Mouse (Mus musculus): ENCODE measurements around the gene Map10. TPM values are rescaled to one million over a fixed set of nuclear protein-coding genes. Genes with fewer than 3 reads are reported as not detected.

Map10 gene
- polyA plus RNA-seq, 1 experiment: 2.8 TPM

DNA sequence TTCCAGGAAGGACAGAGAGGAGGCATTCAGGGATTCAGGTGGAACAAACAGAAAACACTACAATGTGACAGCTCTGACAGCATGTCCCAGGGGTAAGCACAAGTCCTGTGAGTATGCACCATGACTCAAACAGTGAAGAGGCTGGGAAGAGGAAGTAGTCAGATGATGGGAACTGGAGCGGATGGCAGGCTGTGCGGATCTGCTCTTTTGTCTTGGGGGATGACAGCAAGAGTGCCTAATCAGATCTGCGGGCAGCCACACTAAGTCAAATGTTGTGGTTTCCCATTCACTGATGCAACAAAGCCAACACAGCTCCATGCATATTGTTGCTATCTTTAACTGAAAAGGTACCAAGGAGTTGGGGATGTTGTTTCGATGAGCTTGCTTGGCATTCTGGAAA is 20.2 kb upstream of the Map10 start:
- H3K4me1 ChIP-seq (ENCODE audit: control insufficient read depth, insufficient read depth, low read length): 0 out of 2 replicates have a peak, but pooled peaks cover 4% of the 10 kb centered on the region
- no peak overlapping the region for H3K27ac ChIP-seq (ENCODE audit: insufficient read depth, low read length)
- TF ChIP-seq POLR2A (IDR thresholded peaks at IDR 0.05; ENCODE audit: low read depth, low read length) (no peak), CTCF (IDR thresholded peaks at IDR 0.05; ENCODE audit: borderline replicate concordance, insufficient read depth, low read length) (no peak)
- no peak overlapping the region for H3K4me3 ChIP-seq (ENCODE audit: insufficient read depth, low read length)

DNA sequence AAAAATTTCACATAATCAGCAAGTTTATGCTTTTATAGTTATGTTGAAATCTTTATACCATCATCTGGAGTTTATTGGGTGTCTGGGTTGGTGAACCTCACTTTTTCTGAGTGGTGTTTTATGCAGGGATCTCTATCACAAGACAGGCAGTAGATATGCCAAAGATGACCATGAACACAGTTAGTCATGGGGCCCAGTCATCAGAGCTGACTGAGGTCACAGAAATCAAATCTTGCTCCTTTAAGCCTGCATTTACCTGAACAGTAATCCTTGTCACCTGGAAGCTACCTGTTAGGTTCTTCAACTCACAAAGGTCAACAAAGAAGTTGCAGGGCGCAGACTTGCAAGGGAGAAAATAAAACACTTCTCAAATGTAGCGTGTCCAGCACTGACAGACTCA is 14.8 kb upstream of the Map10 start:
- 0 out of 2 replicates have a peak, but pooled peaks cover 4% of the 10 kb centered on the region for H3K4me1 ChIP-seq (ENCODE audit: control insufficient read depth, insufficient read depth, low read length)
- no peak overlapping the region for H3K4me3 ChIP-seq (ENCODE audit: insufficient read depth, low read length)
- TF ChIP-seq POLR2A (IDR thresholded peaks at IDR 0.05; ENCODE audit: low read depth, low read length) (no peak), CTCF (IDR thresholded peaks at IDR 0.05; ENCODE audit: borderline replicate concordance, insufficient read depth, low read length) (no peak)
- no peak overlapping the region for H3K27ac ChIP-seq (ENCODE audit: insufficient read depth, low read length)

DNA sequence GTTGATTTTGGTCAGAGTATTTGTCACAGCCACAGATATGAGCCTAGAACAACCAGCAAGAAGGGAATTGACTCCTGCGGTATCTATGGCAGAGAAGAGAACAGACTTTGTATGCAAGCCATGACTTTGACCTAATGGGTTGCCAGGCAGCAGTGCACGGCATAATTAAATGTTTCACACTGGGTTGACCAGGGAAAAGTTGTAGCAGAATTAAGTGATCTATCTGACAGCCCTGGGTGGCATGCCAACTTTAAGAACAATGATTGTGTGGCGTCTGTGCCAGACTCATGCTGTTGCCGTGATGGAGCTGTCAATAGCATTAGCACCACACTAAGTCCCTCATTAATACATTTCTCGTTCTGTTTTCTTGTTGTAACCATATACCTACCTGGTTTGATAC is 11.1 kb upstream of the Map10 start:
- TF ChIP-seq CTCF (IDR thresholded peaks at IDR 0.05; ENCODE audit: borderline replicate concordance, insufficient read depth, low read length): no peak
- no peak for TF ChIP-seq POLR2A (IDR thresholded peaks at IDR 0.05; ENCODE audit: low read depth, low read length)
- Histone ChIP-seq H3K4me3 (ENCODE audit: insufficient read depth, low read length) (no peak overlapping the region), H3K27ac (ENCODE audit: insufficient read depth, low read length) (no peak overlapping the region), H3K4me1 (ENCODE audit: control insufficient read depth, insufficient read depth, low read length) (peaks cover 3% of the 10 kb centered on the region; the same call in 1 of the 2 replicates)

DNA sequence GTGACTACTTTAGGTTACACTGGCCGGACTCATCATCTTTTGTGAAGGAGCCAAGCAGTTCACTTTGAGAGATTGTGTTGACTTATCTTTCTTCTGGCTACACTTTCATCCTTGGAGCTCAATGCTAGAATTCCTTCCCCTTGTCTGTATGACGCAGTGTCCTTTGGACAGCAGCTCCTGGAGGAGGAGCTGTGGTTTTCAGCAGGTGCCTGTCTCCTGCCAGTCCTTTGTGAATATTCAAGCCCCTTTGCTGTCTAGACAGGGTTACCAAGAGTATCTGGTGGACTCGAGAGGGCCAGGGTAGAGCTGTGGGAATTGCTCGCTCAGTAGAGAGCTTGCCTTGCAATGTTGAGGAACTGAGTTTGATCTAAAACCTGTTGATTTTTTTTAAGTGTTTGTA is 10.7 kb upstream of the Map10 start:
- no peak for TF ChIP-seq POLR2A (IDR thresholded peaks at IDR 0.05; ENCODE audit: low read depth, low read length)
- no peak for TF ChIP-seq CTCF (IDR thresholded peaks at IDR 0.05; ENCODE audit: borderline replicate concordance, insufficient read depth, low read length)
- no peak overlapping the region for H3K27ac ChIP-seq (ENCODE audit: insufficient read depth, low read length)
- H3K4me3 ChIP-seq (ENCODE audit: insufficient read depth, low read length): no peak overlapping the region
- H3K4me1 ChIP-seq (ENCODE audit: control insufficient read depth, insufficient read depth, low read length): peaks cover 3% of the 10 kb centered on the region; the same call in 1 of the 2 replicates

DNA sequence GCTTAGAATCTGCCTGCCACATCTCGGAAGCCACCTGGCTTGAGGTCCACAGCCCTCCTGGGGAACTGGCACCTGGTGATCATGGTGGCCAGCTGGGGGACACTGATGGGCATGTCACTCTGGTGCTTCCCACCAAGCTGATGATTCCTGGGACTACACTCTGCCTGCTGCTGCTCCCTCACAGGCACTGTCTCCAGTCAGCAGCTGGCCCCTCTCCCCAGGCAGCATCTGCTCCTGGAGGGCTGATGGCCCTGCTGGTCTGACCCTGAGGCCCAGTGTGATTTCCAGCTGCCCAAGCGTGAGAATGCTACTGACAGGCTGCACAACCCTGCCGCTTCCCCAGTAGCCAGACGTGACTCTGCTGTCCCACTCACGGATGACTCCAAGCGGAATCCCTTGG is 9.2 kb upstream of the Map10 start:
- TF ChIP-seq POLR2A (IDR thresholded peaks at IDR 0.05; ENCODE audit: low read depth, low read length): no peak
- TF ChIP-seq CTCF (IDR thresholded peaks at IDR 0.05; ENCODE audit: borderline replicate concordance, insufficient read depth, low read length): no peak
- Histone ChIP-seq H3K27ac (ENCODE audit: insufficient read depth, low read length) (no peak overlapping the region), H3K4me1 (ENCODE audit: control insufficient read depth, insufficient read depth, low read length) (peaks cover 3% of the 10 kb centered on the region; the same call in 1 of the 2 replicates), H3K4me3 (ENCODE audit: insufficient read depth, low read length) (no peak overlapping the region)

DNA sequence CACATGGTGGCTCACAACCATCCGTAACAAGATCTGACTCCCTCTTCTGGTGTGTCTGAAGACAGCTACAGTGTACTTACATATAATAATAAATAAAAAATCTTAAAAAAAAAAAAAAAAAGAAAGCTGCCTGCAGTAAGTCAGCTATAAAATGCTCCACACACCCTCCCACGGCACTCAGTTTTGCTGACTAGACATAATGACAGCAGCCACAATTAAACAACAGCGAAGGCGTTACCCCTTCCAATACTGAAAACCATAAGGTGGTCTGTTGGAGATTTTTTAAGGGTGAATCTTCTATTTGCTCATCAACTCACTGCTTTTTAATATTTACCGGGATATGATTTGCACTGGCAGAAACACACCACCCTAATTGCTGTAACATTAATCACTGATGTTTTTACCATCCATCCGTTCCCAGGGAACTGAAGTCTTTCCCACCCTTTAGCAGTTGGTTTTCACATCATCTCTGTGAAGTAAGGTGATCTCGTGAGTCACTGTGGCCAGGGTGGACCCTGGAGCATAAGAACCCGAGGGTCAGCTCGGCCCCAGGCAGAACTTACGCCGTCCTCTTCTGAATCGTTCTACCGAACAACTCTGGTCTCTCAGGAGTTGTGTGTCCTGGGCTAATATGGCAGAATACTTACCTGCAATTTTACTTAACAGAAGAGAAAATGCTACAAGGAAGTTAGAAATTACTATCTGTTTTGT is 7.5 kb upstream of the Map10 start:
- TF ChIP-seq POLR2A (IDR thresholded peaks at IDR 0.05; ENCODE audit: low read depth, low read length): no peak
- TF ChIP-seq CTCF (IDR thresholded peaks at IDR 0.05; ENCODE audit: borderline replicate concordance, insufficient read depth, low read length): no peak
- peaks cover 3% of the 10 kb centered on the region; the same call in 1 of the 2 replicates for H3K4me1 ChIP-seq (ENCODE audit: control insufficient read depth, insufficient read depth, low read length)
- H3K4me3 ChIP-seq (ENCODE audit: insufficient read depth, low read length): no peak overlapping the region
- H3K27ac ChIP-seq (ENCODE audit: insufficient read depth, low read length): no peak overlapping the region

DNA sequence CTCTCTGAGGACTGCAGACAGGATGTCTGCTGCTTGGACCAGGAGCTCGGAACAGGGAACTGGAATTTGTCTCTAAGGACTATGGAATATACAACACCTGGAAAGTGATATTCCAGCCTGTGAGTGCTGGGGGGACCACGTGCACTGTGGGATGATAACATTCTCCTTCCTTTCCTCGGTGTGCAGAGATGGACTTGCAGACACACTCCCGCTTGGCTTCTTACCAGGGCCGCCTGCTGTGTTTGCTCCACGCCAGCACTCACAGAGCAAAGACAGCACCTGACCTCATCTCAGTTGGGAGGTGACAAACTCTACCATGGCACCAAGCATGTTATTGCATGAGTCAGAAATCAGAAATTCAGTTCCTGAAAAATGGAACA is 7.0 kb upstream of the Map10 start:
- Histone ChIP-seq H3K27ac (ENCODE audit: insufficient read depth, low read length) (no peak overlapping the region), H3K4me3 (ENCODE audit: insufficient read depth, low read length) (no peak overlapping the region), H3K4me1 (ENCODE audit: control insufficient read depth, insufficient read depth, low read length) (peaks cover 3% of the 10 kb centered on the region; the same call in 1 of the 2 replicates)
- TF ChIP-seq POLR2A (IDR thresholded peaks at IDR 0.05; ENCODE audit: low read depth, low read length) (no peak), CTCF (IDR thresholded peaks at IDR 0.05; ENCODE audit: borderline replicate concordance, insufficient read depth, low read length) (no peak)

DNA sequence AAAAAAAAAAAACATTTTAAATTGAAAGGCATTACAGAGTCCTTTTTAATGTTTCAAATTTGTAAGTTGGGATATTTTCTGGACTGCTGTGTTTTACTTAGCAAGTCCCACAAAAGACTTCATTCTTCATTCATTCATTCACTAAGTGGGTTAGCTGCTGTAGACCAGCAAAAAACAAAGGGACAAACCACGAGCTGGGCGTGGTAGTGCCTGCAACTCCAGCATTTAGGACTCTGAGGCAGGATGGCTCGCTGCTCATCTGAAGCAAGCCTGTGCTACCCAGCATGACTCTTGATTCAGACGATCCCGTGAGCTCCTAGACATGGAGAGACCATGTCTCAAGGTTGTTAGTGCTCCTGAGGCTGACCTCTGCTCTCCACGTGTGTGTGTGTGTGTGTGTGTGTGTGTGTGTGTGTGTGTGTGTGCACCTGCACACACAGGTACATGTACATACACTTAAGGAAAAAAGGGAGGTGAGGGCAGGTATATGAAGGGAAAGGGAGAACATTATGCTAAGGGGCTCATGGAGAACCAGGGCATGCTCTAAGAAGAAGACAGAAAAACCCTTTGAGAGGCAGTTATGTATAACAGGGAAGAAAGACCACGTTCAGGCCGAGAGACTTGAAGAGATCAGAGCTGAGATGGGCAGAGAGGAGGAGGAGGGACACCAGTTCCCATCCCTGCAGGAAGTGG is 4.3 kb upstream of the Map10 start:
- Histone ChIP-seq H3K4me3 (ENCODE audit: insufficient read depth, low read length) (no peak overlapping the region), H3K27ac (ENCODE audit: insufficient read depth, low read length) (no peak overlapping the region), H3K4me1 (ENCODE audit: control insufficient read depth, insufficient read depth, low read length) (peaks cover 2% of the 10 kb centered on the region; the same call in 1 of the 2 replicates)
- TF ChIP-seq POLR2A (IDR thresholded peaks at IDR 0.05; ENCODE audit: low read depth, low read length): no peak
- no peak for TF ChIP-seq CTCF (IDR thresholded peaks at IDR 0.05; ENCODE audit: borderline replicate concordance, insufficient read depth, low read length)

DNA sequence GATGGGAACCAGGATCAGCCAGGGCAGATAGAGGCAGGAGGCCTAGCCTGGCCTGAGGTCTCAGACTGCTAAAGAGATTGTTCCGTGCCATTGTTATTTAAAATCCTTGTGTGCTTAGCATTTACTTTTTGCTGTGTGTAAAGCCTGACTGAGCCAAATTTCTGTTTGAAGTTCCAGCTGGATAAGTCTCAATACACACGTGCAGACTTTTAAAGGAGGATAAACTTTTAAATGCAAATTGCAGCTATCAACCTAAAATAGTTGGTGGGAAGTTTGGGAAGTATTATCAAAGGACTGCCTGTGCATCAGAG is 3.8 kb upstream of the Map10 start:
- Histone ChIP-seq H3K4me1 (ENCODE audit: control insufficient read depth, insufficient read depth, low read length) (no peaks in the 10 kb centered on the region), H3K27ac (ENCODE audit: insufficient read depth, low read length) (no peak overlapping the region), H3K4me3 (ENCODE audit: insufficient read depth, low read length) (no peak overlapping the region)
- TF ChIP-seq POLR2A (IDR thresholded peaks at IDR 0.05; ENCODE audit: low read depth, low read length) (no peak), CTCF (IDR thresholded peaks at IDR 0.05; ENCODE audit: borderline replicate concordance, insufficient read depth, low read length) (no peak)

DNA sequence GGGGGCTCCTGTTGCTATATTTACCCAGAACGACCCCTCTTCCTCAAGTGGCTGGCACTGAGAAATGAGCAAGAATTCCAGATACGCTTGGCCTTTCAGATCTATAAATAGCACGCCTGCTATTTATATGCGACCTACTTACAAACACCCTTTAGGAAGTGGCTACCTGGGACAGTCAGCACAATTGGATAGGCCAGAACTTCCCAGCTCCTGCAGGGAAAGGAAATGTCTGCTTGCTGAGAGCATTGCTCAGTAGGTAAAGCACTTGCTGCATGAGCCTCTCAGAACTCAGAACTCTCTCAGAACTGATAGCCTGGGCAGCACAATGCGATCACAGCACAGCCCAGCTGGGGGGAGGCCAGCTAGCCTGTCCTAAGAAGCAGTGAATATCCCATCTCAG is 3.4 kb upstream of the Map10 start:
- Histone ChIP-seq H3K27ac (ENCODE audit: insufficient read depth, low read length) (no peak overlapping the region), H3K4me3 (ENCODE audit: insufficient read depth, low read length) (no peak overlapping the region), H3K4me1 (ENCODE audit: control insufficient read depth, insufficient read depth, low read length) (no peaks in the 10 kb centered on the region)
- TF ChIP-seq POLR2A (IDR thresholded peaks at IDR 0.05; ENCODE audit: low read depth, low read length): no peak

All from embryonic fibroblast, embryonic 13.5 days (primary cell).